Comparison of ENCODE assay signal across 14 mouse cellular contexts in genomic region chr2:148650587-148651357, GRCm38 (mm10). TPM values are rescaled to one million over a fixed set of nuclear protein-coding genes. Genes with fewer than 3 reads are reported as not detected.
DNase-seq lines count a peak whose midpoint lies in the region; ATAC-seq and TF ChIP-seq lines count a peak whose summit lies in the region.
"Had no signal": no experiment of that assay in that cellular context is flagged by ENCODE, and none has a peak within 500 bp of the region (broad histone marks: within the 10 kb centered on the region; RNA-seq: fewer than 3 reads in every experiment).

No protein-coding gene starts in this region.

- no peak for TF ChIP-seq POLR2A in lung, adult 2 months (IDR thresholded peaks at IDR 0.05; ENCODE audit: borderline replicate concordance, extremely low read depth, low read depth, low read length)

- H3K27ac ChIP-seq in forebrain, embryonic 10.5 days: peak overlapping the region; percentile 25; the same call in 1 of the 2 replicates
- H3K27ac ChIP-seq in hindbrain, embryonic 12.5 days: peak overlapping the region; percentile 9
- H3K27ac ChIP-seq in midbrain, embryonic 14.5 days (replicated peaks; ENCODE audit: low read depth, low read length): 0 out of 2 replicates have a peak overlapping the region, but pooled peaks have one; percentile 1
- H3K27ac ChIP-seq: embryonic facial prominence, embryonic 12.5 days; heart, embryonic 13.5 days; kidney, embryonic 15.5 days had no signal

- H3K36me3 ChIP-seq in forebrain, embryonic 10.5 days (replicated peaks): no peaks in the 10 kb centered on the region
- H3K36me3 ChIP-seq in hindbrain, embryonic 12.5 days: no peaks in the 10 kb centered on the region
- no peaks in the 10 kb centered on the region for H3K36me3 ChIP-seq in midbrain, embryonic 14.5 days (ENCODE audit: control insufficient read depth, insufficient read depth, low read length)
- H3K36me3 ChIP-seq: embryonic facial prominence, embryonic 12.5 days; heart, embryonic 13.5 days; kidney, embryonic 15.5 days had no signal

- peak; percentile 19 for DNase-seq in brain, adult 2 months (ENCODE audit: low read depth, low spot score)
- DNase-seq in forebrain, embryonic 10.5 days (ENCODE audit: extremely low spot score, low spot score): no peak
- peak; percentile 71 for DNase-seq in midbrain, embryonic 14.5 days
- no peak for DNase-seq in right cerebral cortex, postnatal 25 days
- DNase-seq in lung, adult 2 months: no peak
- no peak for DNase-seq in cerebellum, adult 11-12 months
- DNase-seq in frontal cortex, postnatal 25 days (ENCODE audit: low spot score in 2 of 2): no peak
- DNase-seq: cerebellum, adult 2 months; gastrocnemius, postnatal 14 days had no signal

- no peak for TF ChIP-seq CTCF in lung, adult 2 months (IDR thresholded peaks at IDR 0.05; ENCODE audit: insufficient read depth, low read length)

- no peak overlapping the region for H3K9ac ChIP-seq in hindbrain, embryonic 12.5 days
- H3K9ac ChIP-seq in midbrain, embryonic 14.5 days (replicated peaks; ENCODE audit: low read length): no peak overlapping the region
- H3K9ac ChIP-seq: embryonic facial prominence, embryonic 12.5 days; heart, embryonic 13.5 days; kidney, embryonic 15.5 days had no signal

- 17% methylated on average over 3 of the region's 3 CpGs for WGBS in forebrain, embryonic 10.5 days
- 10% methylated on average over 3 of the region's 3 CpGs for WGBS in hindbrain, embryonic 12.5 days
- under 1% methylated on average over 3 of the region's 3 CpGs for WGBS in midbrain, embryonic 14.5 days
- 38% methylated on average over 3 of the region's 3 CpGs for WGBS in lung, adult 2 months

- no peaks in the 10 kb centered on the region for H3K27me3 ChIP-seq in forebrain, embryonic 10.5 days (ENCODE audit: poor library complexity, severe bottlenecking)
- H3K27me3 ChIP-seq in hindbrain, embryonic 12.5 days: no peaks in the 10 kb centered on the region
- no peaks in the 10 kb centered on the region for H3K27me3 ChIP-seq in midbrain, embryonic 14.5 days (ENCODE audit: control insufficient read depth, insufficient read depth, low read length)
- H3K27me3 ChIP-seq: embryonic facial prominence, embryonic 12.5 days; heart, embryonic 13.5 days; kidney, embryonic 15.5 days had no signal

- ATAC-seq in hindbrain, embryonic 12.5 days (ENCODE audit: low FRiP score): peak; percentile 90
- peak; percentile 65 for ATAC-seq in midbrain, embryonic 14.5 days (ENCODE audit: low FRiP score, low TSS enrichment)
- ATAC-seq: lung, postnatal 0 days had no signal

- H3K4me1 ChIP-seq in forebrain, embryonic 10.5 days: peaks cover 10% of the 10 kb centered on the region
- 0 out of 2 replicates have a peak, but pooled peaks cover 8% of the 10 kb centered on the region for H3K4me1 ChIP-seq in hindbrain, embryonic 12.5 days
- peaks cover 7% of the 10 kb centered on the region for H3K4me1 ChIP-seq in midbrain, embryonic 14.5 days (ENCODE audit: control insufficient read depth, insufficient read depth, low read length)
- H3K4me1 ChIP-seq in lung, adult 2 months (ENCODE audit: control insufficient read depth, insufficient read depth, low read length): no peaks in the 10 kb centered on the region
- H3K4me1 ChIP-seq: embryonic facial prominence, embryonic 12.5 days; heart, embryonic 13.5 days; kidney, embryonic 15.5 days had no signal

- no peak overlapping the region for H3K4me2 ChIP-seq in hindbrain, embryonic 12.5 days (replicated peaks)
- H3K4me2 ChIP-seq in midbrain, embryonic 14.5 days (ENCODE audit: low read length): no peak overlapping the region
- H3K4me2 ChIP-seq: embryonic facial prominence, embryonic 12.5 days; heart, embryonic 13.5 days; kidney, embryonic 15.5 days had no signal

- no peak overlapping the region for H3K4me3 ChIP-seq in forebrain, embryonic 10.5 days
- no peak overlapping the region for H3K4me3 ChIP-seq in hindbrain, embryonic 12.5 days
- H3K4me3 ChIP-seq in midbrain, embryonic 14.5 days (replicated peaks; ENCODE audit: low read depth, low read length): no peak overlapping the region
- H3K4me3 ChIP-seq in lung, adult 2 months (replicated peaks; ENCODE audit: extremely low read depth, low read depth, low read length): no peak overlapping the region
- H3K4me3 ChIP-seq: embryonic facial prominence, embryonic 12.5 days; heart, embryonic 13.5 days; kidney, embryonic 15.5 days had no signal

- no peaks in the 10 kb centered on the region for H3K9me3 ChIP-seq in forebrain, embryonic 10.5 days
- H3K9me3 ChIP-seq in hindbrain, embryonic 12.5 days (replicated peaks): no peaks in the 10 kb centered on the region
- H3K9me3 ChIP-seq in midbrain, embryonic 14.5 days (ENCODE audit: control insufficient read depth, low read length): no peaks in the 10 kb centered on the region
- H3K9me3 ChIP-seq: embryonic facial prominence, embryonic 12.5 days; heart, embryonic 13.5 days; kidney, embryonic 15.5 days had no signal

RNA-seq across cellular contexts. Expression of gene Nxt1, which starts 21.6 kb away (rescaled TPM):
- polyA plus RNA-seq in forebrain, embryonic 10.5 days (2016; fragmentation: Nextera tagmentation; extraction: Ambion mirVana): 160 and 162 TPM in 2 replicates
- polyA plus RNA-seq in hindbrain, embryonic 12.5 days (2016; fragmentation: Nextera tagmentation; extraction: Ambion mirVana): 70.5 and 72.4 TPM in 2 replicates
- 48.1 and 54.6 TPM in 2 replicates for polyA plus RNA-seq in midbrain, embryonic 14.5 days (2014; fragmentation: Nextera tagmentation; extraction: Ambion mirVana)
- polyA plus RNA-seq in lung, adult 2 months (2012; rRNA removed): 15.6 and 19.6 TPM in 2 replicates

RNA-seq across cellular contexts. Expression of gene Gzf1, which starts 30.1 kb away (rescaled TPM):
- polyA plus RNA-seq in forebrain, embryonic 10.5 days (2016; fragmentation: Nextera tagmentation; extraction: Ambion mirVana): 25.8 and 29.6 TPM in 2 replicates
- polyA plus RNA-seq in hindbrain, embryonic 12.5 days (2016; fragmentation: Nextera tagmentation; extraction: Ambion mirVana): 21.4 and 22.5 TPM in 2 replicates
- polyA plus RNA-seq in midbrain, embryonic 14.5 days (2014; fragmentation: Nextera tagmentation; extraction: Ambion mirVana): 12.5 and 16.7 TPM in 2 replicates
- polyA plus RNA-seq in lung, adult 2 months (2012; rRNA removed): 10.3 and 10.7 TPM in 2 replicates

Comparison
In these comparisons a context has a peak if more than half of its experiments do, and no peak if none do; other contexts are left out.
1. DNase-seq: peak in brain, adult 2 months (single experiment) and midbrain, embryonic 14.5 days (single experiment); none in forebrain, embryonic 10.5 days (single experiment), right cerebral cortex, postnatal 25 days (single experiment), lung, adult 2 months (single experiment), cerebellum, adult 11-12 months (single experiment) and frontal cortex, postnatal 25 days (0 of 2).
2. Peak in every context shown above with its lines, with median percentiles within 50 percentile points of each other: H3K27ac ChIP-seq.